Mouse (Mus musculus) heart, embryonic 14.5 days (tissue): ENCODE data around the gene Idua. TPM values are rescaled to one million over a fixed set of nuclear protein-coding genes. Genes with fewer than 3 reads are reported as not detected.

Source experiments
- ATAC-seq: fragments of 200-750 bp; cut with Nextera tagmentation; 2 replicates; pipeline ENCODE4 v1.8.0; 2017; ENCODE audit warnings: low read depth, moderate TSS enrichment; ENCODE audit not compliant: insufficient number of reproducible peaks, insufficient read depth, low FRiP score
- H3K27ac ChIP-seq, 2 experiments: fragments of 200-500 bp in 1 of 2; fragments of 300-500 bp in 1 of 2; sonication (generic) in 1 of 2; replicated peaks in 1 of 2; 2 replicates each; pipeline ENCODE4 v1.5.1; 2012 to 2014; ENCODE audit warnings: low read depth in 2 of 2, low read length in 2 of 2, control low read depth in 1 of 2, mild to moderate bottlenecking in 1 of 2, mixed read lengths in 1 of 2; ENCODE audit not compliant: control insufficient read depth in 1 of 2, insufficient read depth in 1 of 2
- H3K27me3 ChIP-seq: fragments of 300-500 bp; sonication (generic); 2 replicates; pipeline ENCODE4 v1.6.1; 2014; ENCODE audit warnings: mild to moderate bottlenecking, low read length, control low read depth; ENCODE audit not compliant: control insufficient read depth, insufficient read depth
- H3K36me3 ChIP-seq: fragments of 300-500 bp; sonication (generic); 2 replicates; pipeline ENCODE4 v1.6.1; 2014; ENCODE audit warnings: mild to moderate bottlenecking, control low read depth, low read length, mixed read lengths; ENCODE audit not compliant: control insufficient read depth, insufficient read depth
- H3K4me1 ChIP-seq, 2 experiments: fragments of 200-500 bp in 1 of 2; fragments of 300-500 bp in 1 of 2; sonication (generic) in 1 of 2; 2 replicates each; pipeline ENCODE4 v1.6.1; 2012 to 2014; ENCODE audit warnings: low read length in 2 of 2, control low read depth in 1 of 2, mixed read lengths in 1 of 2; ENCODE audit not compliant: control insufficient read depth in 2 of 2, insufficient read depth in 2 of 2
- H3K4me2 ChIP-seq: fragments of 300-500 bp; sonication (generic); 2 replicates; pipeline ENCODE4 v1.6.1; 2014; ENCODE audit warnings: mild to moderate bottlenecking, low read length
- H3K4me3 ChIP-seq, 2 experiments: fragments of 200-500 bp in 1 of 2; fragments of 300-500 bp in 1 of 2; sonication (generic) in 1 of 2; 2 replicates each; pipeline ENCODE4 v1.5.1; 2012 to 2014; ENCODE audit warnings: low read length in 2 of 2, mild to moderate bottlenecking in 2 of 2, control low read depth in 1 of 2, low read depth in 1 of 2, moderate library complexity in 1 of 2; ENCODE audit not compliant: control insufficient read depth in 1 of 2, insufficient read depth in 1 of 2
- H3K9ac ChIP-seq: fragments of 300-500 bp; sonication (generic); 2 replicates; pipeline ENCODE4 v1.6.1; 2014; ENCODE audit warnings: mild to moderate bottlenecking, low read length
- H3K9me3 ChIP-seq: fragments of 300-500 bp; sonication (generic); 2 replicates; pipeline ENCODE4 v1.6.1; 2016; ENCODE audit warnings: low read length, control low read depth; ENCODE audit not compliant: control insufficient read depth
- WGBS: fragments of 180-500 bp; shearing (Covaris S2); extraction: QIAGEN DNeasy Blood & Tissue Kit; methylation state at CpG from one replicate; pipeline ENCODE4 v1.1.7; 2014; 5-methylcytosine and 5-hydroxymethylcytosine counted together
- polyA plus RNA-seq: library from polyadenylated mRNA; unstranded; fragments of >200 nt; fragmentation: Nextera tagmentation; extraction: Ambion mirVana; gene quantifications from 2 replicates; pipeline ENCODE4 v1.2.1, GENCODE M21; 2014

The Idua gene
- polyA plus RNA-seq, 1 experiment from 2014 or later, result 14.9 TPM

DNA sequence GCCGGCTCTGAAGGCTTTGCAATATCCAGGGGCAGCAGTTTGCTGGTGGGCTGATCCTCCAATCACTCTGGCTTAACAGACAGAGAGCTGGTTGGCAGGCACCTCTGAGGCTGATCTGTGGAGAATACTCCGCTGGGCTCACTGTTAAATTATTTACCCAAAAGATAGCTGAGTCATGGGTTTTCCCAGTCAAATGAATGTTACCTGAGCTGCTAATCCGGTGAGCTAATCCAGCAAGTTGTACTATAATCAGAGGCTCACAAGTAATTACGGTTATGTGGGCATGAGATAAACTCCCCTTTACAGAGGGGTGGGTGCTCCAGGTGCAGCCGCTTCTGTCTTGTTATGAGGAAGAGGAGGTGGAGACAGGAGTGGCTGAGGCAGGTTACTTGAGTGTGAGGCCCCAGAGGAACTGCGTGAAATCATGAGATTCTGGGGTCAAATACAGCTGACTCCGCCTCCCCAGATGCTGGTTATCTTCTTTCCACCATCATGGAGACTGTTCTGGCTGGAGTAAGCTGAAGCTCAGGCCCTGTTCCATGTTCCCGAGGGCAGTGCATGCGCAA, 15.2 kb downstream of the Idua start, which contains the start of gene Slc26a1:
Gene Slc26a1 (minus strand): TSS at position 319 of the 566 bp plus-strand sequence.
- ATAC-seq, result no peak
- H3K9me3 ChIP-seq, result no peaks in the 10 kb centered on the region
- WGBS, result 83% methylated on average over 9 of the region's 9 CpGs
- H3K36me3 ChIP-seq, result peaks cover 17% of the 10 kb centered on the region
- no peak within 1 kb of the TSS for H3K9ac ChIP-seq
- H3K4me2 ChIP-seq, result no peak within 1 kb of the TSS
- no peak within 1 kb of the TSS for H3K27ac ChIP-seq
- no peaks in the 10 kb centered on the region for H3K27me3 ChIP-seq
- no peak within 1 kb of the TSS for H3K4me3 ChIP-seq
- peaks cover 7 to 20% of the 10 kb centered on the region in 2 experiments; a peak in 3 of 4 replicates for H3K4me1 ChIP-seq

DNA sequence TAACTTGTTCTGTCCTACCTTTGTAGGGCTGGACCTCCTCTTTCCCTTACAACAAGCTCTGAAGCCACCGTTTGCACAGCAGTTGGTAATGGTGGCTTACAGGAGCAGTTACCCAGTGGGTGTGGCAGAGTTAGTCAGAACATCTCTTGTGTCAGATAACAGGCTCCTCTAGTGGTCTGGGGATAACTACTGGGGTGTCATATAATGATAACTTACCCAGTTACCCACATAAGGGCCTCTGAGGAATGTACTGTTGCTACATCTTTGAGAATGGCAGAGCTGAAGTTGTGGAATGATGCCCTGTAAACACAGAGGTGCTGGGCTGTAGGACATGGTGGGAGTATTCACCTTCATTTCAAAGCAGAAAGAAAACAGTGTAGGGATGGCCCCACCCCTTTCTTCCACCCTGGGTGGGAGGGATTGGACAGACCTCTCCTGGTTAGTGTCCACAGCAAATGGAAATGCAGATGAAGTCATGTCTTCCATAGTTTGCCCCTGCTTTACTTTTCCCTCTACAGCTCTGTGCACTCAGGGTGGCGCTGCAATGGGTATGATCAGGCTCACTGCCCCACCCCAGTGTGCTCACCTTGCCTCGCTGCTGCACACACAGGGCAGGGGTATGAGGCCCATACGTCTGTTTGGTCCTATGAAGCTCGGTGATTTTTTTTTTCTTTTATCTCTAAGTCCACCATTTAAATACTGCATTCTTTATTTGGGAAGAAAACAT, 16.8 kb downstream of the Idua start:
- ATAC-seq, result peak; percentile 60; the same call in 1 of the 2 replicates
- 17% methylated on average over 5 of the region's 5 CpGs for WGBS

DNA sequence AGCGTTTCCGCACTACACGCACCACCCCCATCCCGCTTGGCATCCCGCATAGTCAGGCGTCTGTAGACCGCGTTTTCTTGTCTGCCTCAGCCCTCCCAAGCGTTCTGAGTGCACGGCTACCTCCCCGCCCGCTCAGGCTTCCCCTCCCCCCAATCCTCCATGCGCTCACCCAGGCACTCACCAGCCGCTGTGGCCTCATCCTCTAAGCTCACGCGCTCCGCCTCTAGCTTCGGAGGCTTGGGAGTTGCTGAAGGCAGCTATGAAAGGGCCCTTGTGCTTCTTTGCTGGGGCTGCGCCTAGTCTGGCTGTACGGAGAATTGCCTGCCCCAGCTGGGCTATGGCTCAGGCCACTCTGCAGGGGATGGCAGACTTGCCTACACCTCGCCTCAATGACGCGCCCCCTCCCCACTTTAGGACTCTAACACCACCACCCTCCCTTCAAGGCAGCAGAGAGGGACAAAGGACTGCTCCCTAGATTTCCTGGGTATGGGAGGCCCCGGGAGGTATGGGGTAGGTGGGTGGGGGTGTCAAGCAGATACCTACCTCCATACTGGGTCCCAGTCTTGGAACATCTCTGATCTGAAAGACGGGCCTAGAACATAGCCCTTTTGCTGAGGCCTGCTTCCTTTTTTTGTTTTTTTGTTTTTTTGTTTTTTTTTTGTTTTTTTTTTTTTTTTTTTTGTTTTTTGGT, 17.6 kb downstream of the Idua start:
- no peaks in the 10 kb centered on the region for H3K27me3 ChIP-seq
- H3K4me3 ChIP-seq, result peak overlapping the region; percentile 41 to 46
- peaks cover under 1% of the 10 kb centered on the region for H3K36me3 ChIP-seq
- H3K4me1 ChIP-seq, result peaks cover 7 to 17% of the 10 kb centered on the region in 2 experiments; a peak in 3 of 4 replicates
- H3K9me3 ChIP-seq, result no peaks in the 10 kb centered on the region
- H3K9ac ChIP-seq, result peak overlapping the region; percentile 66
- H3K27ac ChIP-seq, result peak overlapping the region; percentile 20 to 62
- 2% methylated on average over 25 of the region's 25 CpGs for WGBS
- peak; percentile 56 for ATAC-seq
- H3K4me2 ChIP-seq, result peak overlapping the region; percentile 79

More for the DNA sequence above, 16.8 kb downstream of the Idua start:
- no peaks in the 10 kb centered on the region for H3K9me3 ChIP-seq
- H3K27me3 ChIP-seq, result no peaks in the 10 kb centered on the region
- peak overlapping the region; percentile 79 for H3K4me2 ChIP-seq
- H3K4me3 ChIP-seq, result peak overlapping the region; percentile 41 to 46
- peaks cover 9% of the 10 kb centered on the region for H3K36me3 ChIP-seq
- peak overlapping the region; percentile 66 for H3K9ac ChIP-seq
- H3K27ac ChIP-seq, result peak overlapping the region; percentile 20 to 62; a peak in 3 of 4 replicates
- peaks cover 7 to 17% of the 10 kb centered on the region in 2 experiments; a peak in 3 of 4 replicates for H3K4me1 ChIP-seq

DNA sequence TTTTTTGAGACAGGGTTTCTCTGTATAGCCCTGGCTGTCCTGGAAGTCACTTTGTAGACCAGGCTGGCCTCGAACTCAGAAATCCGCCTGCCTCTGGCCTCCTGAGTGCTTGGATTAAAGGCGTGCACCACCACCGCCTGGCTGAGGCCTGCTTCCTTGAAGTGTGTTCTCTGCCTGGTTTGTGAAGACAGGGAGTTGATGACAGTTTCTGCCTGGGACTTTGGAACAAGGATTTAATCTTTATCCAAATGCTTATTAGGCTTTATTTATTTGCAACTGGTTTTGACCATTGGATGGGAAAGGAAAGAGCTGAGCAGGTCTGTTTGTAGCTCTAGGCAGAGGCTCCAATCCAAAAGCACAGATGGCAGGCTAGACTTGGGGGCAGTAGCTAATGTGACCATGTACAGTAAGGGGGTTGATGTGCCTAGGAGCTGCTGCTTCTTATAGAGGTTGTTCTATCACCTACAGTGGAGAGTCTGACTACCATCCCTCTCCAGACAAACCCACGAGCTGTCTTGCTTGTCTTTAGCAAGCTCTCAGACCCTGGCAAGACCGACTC, 18.2 kb downstream of the Idua start:
- no peak for ATAC-seq
- WGBS, result 87% methylated on average over 6 of the region's 6 CpGs
- Histone ChIP-seq H3K4me3 (no peak overlapping the region), H3K4me2 (no peak overlapping the region), H3K4me1 (peaks cover 7 to 17% of the 10 kb centered on the region in 2 experiments; a peak in 3 of 4 replicates), H3K36me3 (no peaks in the 10 kb centered on the region; the same call in 1 of the 2 replicates), H3K9ac (no peak overlapping the region), H3K27ac (no peak overlapping the region), H3K27me3 (no peaks in the 10 kb centered on the region), H3K9me3 (no peaks in the 10 kb centered on the region)

DNA sequence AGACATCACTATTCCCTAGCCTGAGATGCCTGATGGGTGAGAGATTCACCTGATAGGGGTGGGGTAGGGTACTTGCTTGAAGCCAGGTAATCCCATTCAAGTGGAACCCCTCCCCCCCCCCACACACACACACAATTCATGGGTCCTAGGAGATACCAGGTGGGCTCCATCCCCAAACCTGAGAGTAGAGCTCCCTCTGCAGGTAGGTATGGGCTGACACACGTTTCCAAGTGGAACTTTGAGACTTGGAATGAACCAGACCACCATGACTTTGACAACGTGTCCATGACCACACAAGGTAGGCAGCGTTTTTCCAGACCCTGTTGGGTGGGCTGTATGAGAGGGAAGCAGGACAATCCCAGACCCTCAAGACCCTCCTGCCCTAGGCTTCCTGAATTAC, 19.8 kb downstream of the Idua start:
- Histone ChIP-seq H3K9me3 (no peaks in the 10 kb centered on the region), H3K4me3 (no peak overlapping the region), H3K36me3 (no peaks in the 10 kb centered on the region), H3K27ac (no peak overlapping the region), H3K4me2 (no peak overlapping the region), H3K27me3 (no peaks in the 10 kb centered on the region), H3K9ac (no peak overlapping the region), H3K4me1 (peaks cover 7 to 17% of the 10 kb centered on the region in 2 experiments; a peak in 3 of 4 replicates)
- 48% methylated on average over 3 of the region's 3 CpGs for WGBS
- ATAC-seq, result no peak

DNA sequence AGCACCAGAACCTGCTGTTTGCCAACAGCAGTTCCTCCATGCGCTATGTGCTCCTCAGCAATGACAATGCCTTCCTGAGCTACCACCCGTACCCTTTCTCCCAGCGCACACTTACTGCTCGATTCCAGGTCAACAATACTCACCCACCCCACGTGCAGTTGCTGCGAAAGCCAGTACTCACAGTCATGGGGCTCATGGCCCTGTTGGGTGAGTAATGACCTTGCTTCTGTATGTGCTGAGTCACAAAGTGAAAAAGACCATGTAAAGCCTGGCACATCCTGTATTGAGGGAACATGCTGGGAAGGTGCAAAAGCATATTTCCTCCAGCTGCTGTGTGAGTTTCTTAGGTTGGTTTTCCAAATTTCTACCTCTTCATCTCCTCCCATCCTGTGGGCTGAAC, 20.7 kb downstream of the Idua start:
- H3K27me3 ChIP-seq, result no peaks in the 10 kb centered on the region
- no peak overlapping the region for H3K27ac ChIP-seq
- H3K4me1 ChIP-seq, result peaks cover 7 to 17% of the 10 kb centered on the region in 2 experiments; a peak in 3 of 4 replicates
- H3K9me3 ChIP-seq, result no peaks in the 10 kb centered on the region
- no peak for ATAC-seq
- no peak overlapping the region for H3K4me3 ChIP-seq
- H3K4me2 ChIP-seq, result no peak overlapping the region
- 94% methylated on average over 6 of the region's 6 CpGs for WGBS
- H3K9ac ChIP-seq, result no peak overlapping the region
- no peaks in the 10 kb centered on the region for H3K36me3 ChIP-seq

DNA sequence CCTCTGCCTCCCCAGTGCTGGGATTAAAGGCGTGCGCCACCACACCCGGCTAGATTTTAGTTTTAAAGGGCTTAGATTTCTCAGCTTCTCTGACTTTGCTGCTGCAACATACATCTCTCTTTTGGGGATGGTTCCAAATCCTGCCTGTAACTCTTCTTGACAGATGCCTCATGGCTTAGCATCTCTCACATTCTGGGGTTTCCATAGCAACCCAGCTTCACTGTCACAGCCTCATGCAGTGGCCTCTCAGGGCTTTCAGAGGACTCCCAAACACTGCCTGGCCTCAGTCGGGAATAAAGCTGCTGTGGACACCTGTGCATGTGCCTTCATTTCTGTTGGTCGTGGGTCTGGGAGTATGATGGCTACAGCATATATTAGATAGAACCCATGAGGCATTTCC, 29.0 kb downstream of the Idua start:
- Histone ChIP-seq H3K9me3 (no peaks in the 10 kb centered on the region), H3K27me3 (no peaks in the 10 kb centered on the region), H3K4me3 (no peak overlapping the region), H3K27ac (no peak overlapping the region), H3K4me1 (peaks cover 14 to 18% of the 10 kb centered on the region in 2 experiments), H3K36me3 (no peaks in the 10 kb centered on the region), H3K4me2 (no peak overlapping the region), H3K9ac (no peak overlapping the region)
- ATAC-seq, result no peak
- 77% methylated on average over 5 of the region's 5 CpGs for WGBS
